Mouse (Mus musculus) erythroblast, embryonic 14.5 days (primary cell): ENCODE results near the gene Cdv3.

Experiments
- GATA1 ChIP-seq: IDR thresholded peaks from 2 replicates; pipeline ENCODE4 v1.6.1; 2012; ENCODE audit warnings: low read length, inconsistent platforms, mixed read lengths
- TAL1 ChIP-seq: IDR thresholded peaks from 3 replicates; pipeline ENCODE4 v1.6.1; 2012; ENCODE audit warnings: low read length, inconsistent platforms, mixed read lengths

DNA sequence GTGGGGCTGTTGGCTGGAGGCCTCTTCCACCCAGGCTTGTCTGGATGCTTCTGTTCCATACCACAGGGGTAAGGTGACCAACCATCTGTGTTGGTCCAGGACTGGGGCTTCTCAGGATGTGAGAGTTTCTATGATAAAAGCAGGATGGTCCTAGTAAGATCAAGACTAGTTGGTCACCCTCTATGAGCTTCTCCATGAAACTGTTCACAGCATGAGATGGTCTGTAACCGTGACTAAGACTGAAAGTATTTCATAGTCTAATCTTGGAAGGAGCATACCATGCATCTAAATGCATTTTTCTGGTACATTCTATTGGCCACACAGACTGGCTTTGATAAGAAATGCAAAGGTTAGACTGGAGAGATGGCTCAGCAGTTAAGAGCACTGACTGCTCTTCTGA, 17.9 kb upstream of the Cdv3 start:
- TF ChIP-seq TAL1 (no peak), GATA1 (no peak)
